Comparison of ENCODE assay signal across 9 mouse cellular contexts in the genomic region with DNA sequence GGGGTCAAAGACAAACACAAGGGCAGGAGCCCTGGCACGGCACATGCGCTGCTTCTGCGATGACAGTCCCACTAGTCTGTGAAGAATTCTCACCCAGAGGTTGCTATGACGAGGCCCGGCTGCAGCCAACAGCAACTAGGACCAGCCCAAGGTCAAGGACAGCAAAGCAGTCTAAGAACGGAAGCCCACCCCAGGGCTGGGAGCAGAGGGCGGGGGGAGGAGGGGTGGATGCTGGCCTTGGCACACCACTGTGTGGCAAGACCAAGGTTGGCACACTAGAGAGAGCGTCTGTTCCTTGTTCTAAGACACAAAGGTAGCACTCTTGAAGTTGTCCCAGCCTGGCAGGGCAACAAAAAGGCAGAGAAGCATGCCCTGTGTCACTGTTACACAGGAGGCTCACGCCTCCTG. TPM values are rescaled to one million over a fixed set of nuclear protein-coding genes. Genes with fewer than 3 reads are reported as not detected.
DNase-seq lines count a peak whose midpoint lies in the region; ATAC-seq and TF ChIP-seq lines count a peak whose summit lies in the region.
"Had no signal": no experiment of that assay in that cellular context is flagged by ENCODE, and none has a peak within 500 bp of the region (broad histone marks: within the 10 kb centered on the region; RNA-seq: fewer than 3 reads in every experiment).

No protein-coding gene starts in this region.

- TF ChIP-seq CTCF in E14TG2a.4 (conservative IDR thresholded peaks at IDR 0.05; ENCODE audit: low read length) = no peak
- no peak for TF ChIP-seq CTCF in bone marrow, adult 2 months (IDR thresholded peaks at IDR 0.05; ENCODE audit: control insufficient read depth, insufficient read depth, low read length)
- no peak for TF ChIP-seq CTCF in kidney, postnatal 0 days (IDR thresholded peaks at IDR 0.05; ENCODE audit: low read depth)

- H3K9ac ChIP-seq in kidney, postnatal 0 days (ENCODE audit: low read depth, low read length) = no peak overlapping the region

- peak overlapping the region; percentile 37 for H3K4me3 ChIP-seq in E14TG2a.4 (replicated peaks; ENCODE audit: low read length)
- H3K4me3 ChIP-seq in bone marrow, adult 2 months (replicated peaks; ENCODE audit: control insufficient read depth, low read depth, low read length) = no peak overlapping the region
- no peak overlapping the region for H3K4me3 ChIP-seq in kidney, postnatal 0 days (replicated peaks; ENCODE audit: low read depth, low read length)

- H3K4me2 ChIP-seq in kidney, postnatal 0 days (ENCODE audit: low read length) = no peak overlapping the region

- 63% methylated on average over 9 of the region's 9 CpGs for WGBS in bone marrow, adult 2 months
- WGBS in kidney, postnatal 0 days = 40% methylated on average over 9 of the region's 9 CpGs

- ATAC-seq in kidney, postnatal 0 days (replicated peaks; ENCODE audit: low FRiP score, low read depth) = 0 out of 2 replicates have a peak, but pooled peaks have one; percentile 2

- H3K27me3 ChIP-seq in E14TG2a.4 (ENCODE audit: insufficient read depth, low read length) = no peaks in the 10 kb centered on the region
- H3K27me3 ChIP-seq in kidney, postnatal 0 days (ENCODE audit: insufficient read depth, low read length) = no peaks in the 10 kb centered on the region

- TF ChIP-seq POLR2A in bone marrow, adult 2 months (IDR thresholded peaks at IDR 0.05; ENCODE audit: borderline replicate concordance, control insufficient read depth, low read depth, low read length) = no peak

- H3K36me3 ChIP-seq in E14TG2a.4 (ENCODE audit: insufficient read depth, low read length) = peaks cover 46% of the 10 kb centered on the region
- no peaks in the 10 kb centered on the region for H3K36me3 ChIP-seq in kidney, postnatal 0 days (ENCODE audit: insufficient read depth, low read length)

- H3K9me3 ChIP-seq in E14TG2a.4 (ENCODE audit: low read length) = no peaks in the 10 kb centered on the region
- no peaks in the 10 kb centered on the region for H3K9me3 ChIP-seq in kidney, postnatal 0 days (replicated peaks; ENCODE audit: low read length)

- H3K4me1 ChIP-seq in E14TG2a.4 (replicated peaks; ENCODE audit: low read depth, low read length) = peaks cover 95% of the 10 kb centered on the region
- H3K4me1 ChIP-seq in bone marrow, adult 2 months (ENCODE audit: control insufficient read depth, insufficient read depth, low read length) = peaks cover 3% of the 10 kb centered on the region; the same call in 1 of the 2 replicates
- H3K4me1 ChIP-seq in kidney, postnatal 0 days (replicated peaks; ENCODE audit: insufficient read depth, low read length) = peaks cover 31% of the 10 kb centered on the region

- H3K27ac ChIP-seq in bone marrow, adult 2 months (ENCODE audit: control insufficient read depth, insufficient read depth, low read depth, low read length, poor library complexity) = peak overlapping the region; percentile 82
- peak overlapping the region; percentile 51; the same call in 1 of the 2 replicates for H3K27ac ChIP-seq in kidney, postnatal 0 days

- peak; percentile 8 for DNase-seq in layer of hippocampus, adult 11-12 months (ENCODE audit: low spot score)
- DNase-seq in layer of hippocampus, adult 18-20 months (ENCODE audit: low spot score in 2 of 2) = no peak
- peak; percentile 2 to 4 for DNase-seq in frontal cortex, postnatal 25 days (ENCODE audit: low spot score in 2 of 2)
- DNase-seq in kidney, postnatal 0 days (ENCODE audit: low spot score) = no peak
- peak; percentile 52 for DNase-seq in testis, postnatal 14 days (ENCODE audit: low spot score)
- no peak for DNase-seq in embryo, embryonic 10 days (ENCODE audit: low spot score)

RNA-seq across cellular contexts. Expression of gene Ndufb7, which starts 10.9 kb away (rescaled TPM):
- total RNA-seq in layer of hippocampus, adult 18-20 months (2021) = 100 to 1,000 TPM; 161 to 162 TPM
- polyA plus RNA-seq in bone marrow, adult 2 months (2011; ENCODE audit: insufficient read depth, insufficient read length, low replicate concordance, missing spikeins) = 240 and 480 TPM in 2 replicates
- 502 and 515 TPM in 2 replicates for polyA plus RNA-seq in kidney, postnatal 0 days (2015; fragmentation: Nextera tagmentation; extraction: Ambion mirVana)

RNA-seq across cellular contexts. Expression of gene Tecr, which starts 30.4 kb away (rescaled TPM):
- total RNA-seq in layer of hippocampus, adult 18-20 months (2021) = 100 to 1,000 TPM; 550 to 556 TPM
- 136 and 233 TPM in 2 replicates for polyA plus RNA-seq in bone marrow, adult 2 months (2011; ENCODE audit: insufficient read depth, insufficient read length, low replicate concordance, missing spikeins)
- 560 and 574 TPM in 2 replicates for polyA plus RNA-seq in kidney, postnatal 0 days (2015; fragmentation: Nextera tagmentation; extraction: Ambion mirVana)

RNA-seq across cellular contexts. Expression of gene Dnajb1, which starts 30.6 kb away (rescaled TPM):
- total RNA-seq in layer of hippocampus, adult 18-20 months (2021) = 10 to 100 TPM; 53.6 to 58.1 TPM
- 23.8 and 23.9 TPM in 2 replicates for polyA plus RNA-seq in bone marrow, adult 2 months (2011; ENCODE audit: insufficient read depth, insufficient read length, low replicate concordance, missing spikeins)
- polyA plus RNA-seq in kidney, postnatal 0 days (2015; fragmentation: Nextera tagmentation; extraction: Ambion mirVana) = 30.2 and 35.3 TPM in 2 replicates

RNA-seq across cellular contexts. Expression of gene Olfr370, which starts 41.8 kb away (rescaled TPM):
- not detected for total RNA-seq in layer of hippocampus, adult 18-20 months (2021)
- polyA plus RNA-seq in bone marrow, adult 2 months (2011; ENCODE audit: insufficient read depth, insufficient read length, low replicate concordance, missing spikeins) = not detected in 2 replicates
- polyA plus RNA-seq in kidney, postnatal 0 days (2015; fragmentation: Nextera tagmentation; extraction: Ambion mirVana) = not detected in 2 replicates
- polyA plus RNA-seq: gonadal fat pad, adult 2 months had no signal

Comparison
In these comparisons a context has a peak if more than half of its experiments do, and no peak if none do; other contexts are left out.
1. DNase-seq: peak in layer of hippocampus, adult 11-12 months (single experiment), frontal cortex, postnatal 25 days (2 of 2) and testis, postnatal 14 days (single experiment); none in layer of hippocampus, adult 18-20 months (0 of 2), kidney, postnatal 0 days (single experiment) and embryo, embryonic 10 days (single experiment).